8 mouse cellular contexts compared by ENCODE assay signal in the genomic region with DNA sequence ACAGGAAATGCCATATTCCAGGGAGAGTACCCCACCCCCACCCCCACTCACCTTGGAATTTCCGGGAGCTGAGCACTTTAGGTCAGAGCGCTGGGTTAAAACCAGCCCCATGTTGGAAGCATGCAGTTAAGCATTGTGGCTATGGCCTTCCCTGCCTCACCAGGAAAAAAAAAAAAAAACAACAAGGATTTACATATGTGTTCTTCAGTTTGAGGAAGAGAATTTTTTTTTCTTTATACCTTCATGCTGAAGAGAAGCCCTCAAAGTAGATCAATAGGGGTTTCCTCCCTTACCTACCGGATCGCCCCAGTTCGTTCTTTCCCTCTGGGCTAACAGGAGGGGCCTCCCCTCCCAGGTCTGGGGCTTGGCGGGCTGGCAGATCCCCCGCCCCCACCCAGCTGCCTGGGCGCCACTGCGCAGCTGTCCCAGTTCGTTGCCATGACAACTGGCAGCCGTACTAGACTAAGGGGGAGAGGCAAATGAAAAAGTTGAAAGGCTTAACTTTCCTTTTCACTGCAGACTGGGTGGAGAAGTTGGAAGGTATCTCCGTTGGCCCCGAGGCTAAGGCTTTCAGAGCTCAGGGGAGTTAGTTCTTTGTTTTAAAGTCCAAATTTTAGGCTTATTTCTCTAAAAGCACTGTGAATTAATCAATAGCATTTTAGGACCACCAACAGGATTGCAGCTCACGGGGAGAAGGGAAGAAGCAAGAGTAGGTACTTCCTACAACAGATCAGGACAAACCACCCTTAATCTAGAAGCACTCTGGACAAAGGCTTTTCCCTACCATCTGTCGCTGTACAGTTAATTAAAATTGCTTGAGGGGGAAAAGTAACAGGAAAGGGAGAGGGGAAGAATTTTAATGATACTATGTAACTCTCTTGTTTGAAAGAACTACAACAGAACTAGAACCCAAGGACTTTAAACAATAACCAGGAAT. TPM values are rescaled to one million over a fixed set of nuclear protein-coding genes. Genes with fewer than 3 reads are reported as not detected.
DNase-seq lines count a peak whose midpoint lies in the region; ATAC-seq and TF ChIP-seq lines count a peak whose summit lies in the region.

No protein-coding gene starts in this region.

- under 1% methylated on average over 15 of the region's 15 CpGs for WGBS in heart, embryonic 12.5 days
- under 1% methylated on average over 15 of the region's 15 CpGs for WGBS in kidney, embryonic 16.5 days
- 7% methylated on average over 15 of the region's 15 CpGs for WGBS in liver, adult 2 months

- H3K79me2 ChIP-seq in liver, adult 2 months (ENCODE audit: control insufficient read depth, insufficient read depth, low read length), result peaks cover 8% of the 10 kb centered on the region; the same call in 1 of the 2 replicates

- H3K27ac ChIP-seq in heart, embryonic 12.5 days (ENCODE audit: poor library complexity, severe bottlenecking), result peak overlapping the region; percentile 95
- peak overlapping the region; percentile 97 for H3K27ac ChIP-seq in kidney, embryonic 16.5 days (ENCODE audit: low read length)
- 0 out of 2 replicates have a peak overlapping the region, but pooled peaks have one; percentile 18 for H3K27ac ChIP-seq in liver, adult 2 months (replicated peaks; ENCODE audit: insufficient read depth, low read depth, low read length)

- H3K9me3 ChIP-seq in heart, embryonic 12.5 days (replicated peaks), result no peaks in the 10 kb centered on the region
- no peaks in the 10 kb centered on the region for H3K9me3 ChIP-seq in kidney, embryonic 16.5 days (ENCODE audit: low read length)

- peak; percentile 68 for ATAC-seq in erythroblast, adult 5-6 weeks (replicated peaks; ENCODE audit: low FRiP score, poor library complexity, severe bottlenecking)
- ATAC-seq in heart, embryonic 12.5 days (ENCODE audit: insufficient number of reproducible peaks, low FRiP score), result peak; percentile 92
- ATAC-seq in kidney, embryonic 16.5 days (ENCODE audit: low FRiP score, low TSS enrichment), result peak; percentile 92
- ATAC-seq in monocyte, adult 5-6 weeks (replicated peaks; ENCODE audit: insufficient number of reproducible peaks, low FRiP score, low TSS enrichment, poor library complexity, severe bottlenecking), result 0 out of 2 replicates have a peak, but pooled peaks have one; percentile 47

- peaks cover 25% of the 10 kb centered on the region for H3K4me1 ChIP-seq in heart, embryonic 12.5 days (replicated peaks)
- H3K4me1 ChIP-seq in kidney, embryonic 16.5 days (ENCODE audit: insufficient read depth, low read length), result peaks cover 23% of the 10 kb centered on the region
- H3K4me1 ChIP-seq in liver, adult 2 months (ENCODE audit: control insufficient read depth, insufficient read depth, low read length), result peaks cover 3% of the 10 kb centered on the region; the same call in 1 of the 2 replicates

- H3K4me3 ChIP-seq in heart, embryonic 12.5 days, result peak overlapping the region; percentile 48
- peak overlapping the region; percentile 47 for H3K4me3 ChIP-seq in kidney, embryonic 16.5 days (ENCODE audit: low read length)
- peak overlapping the region; percentile 46 for H3K4me3 ChIP-seq in liver, adult 2 months (ENCODE audit: insufficient read depth, low read depth, low read length)

- peaks cover 27% of the 10 kb centered on the region for H3K36me3 ChIP-seq in heart, embryonic 12.5 days
- H3K36me3 ChIP-seq in kidney, embryonic 16.5 days (ENCODE audit: insufficient read depth, low read length), result peaks cover 19% of the 10 kb centered on the region
- H3K36me3 ChIP-seq in liver, adult 2 months (ENCODE audit: control insufficient read depth, insufficient read depth, low read length), result peaks cover 13% of the 10 kb centered on the region

- peak overlapping the region; percentile 72 for H3K9ac ChIP-seq in heart, embryonic 12.5 days
- peak overlapping the region; percentile 62 for H3K9ac ChIP-seq in kidney, embryonic 16.5 days (replicated peaks; ENCODE audit: low read length)
- peak overlapping the region; percentile 23; the same call in 1 of the 2 replicates for H3K9ac ChIP-seq in liver, adult 2 months (ENCODE audit: low read depth, low read length)

- no peak for TF ChIP-seq CTCF in brain, embryonic 14.5 days (IDR thresholded peaks at IDR 0.05; ENCODE audit: borderline replicate concordance, extremely low read depth, insufficient read depth, insufficient read length)
- TF ChIP-seq CTCF in liver, adult 2 months (IDR thresholded peaks at IDR 0.05; ENCODE audit: low read depth, low read length), result no peak

- DNase-seq in A20 (ENCODE audit: low read depth, low spot score), result peak; percentile 96
- DNase-seq in brain, embryonic 14.5 days (ENCODE audit: low read depth), result peak; percentile 98
- DNase-seq in liver, adult 2 months (ENCODE audit: extremely low read depth, low read depth, low spot score), result peak; percentile 32
- peak; percentile 72 to 77 for DNase-seq in spleen, postnatal 36 days (ENCODE audit: low spot score in 2 of 2)

- H3K27me3 ChIP-seq in heart, embryonic 12.5 days (replicated peaks), result no peaks in the 10 kb centered on the region
- no peaks in the 10 kb centered on the region for H3K27me3 ChIP-seq in kidney, embryonic 16.5 days (ENCODE audit: insufficient read depth, low read length)
- no peaks in the 10 kb centered on the region for H3K27me3 ChIP-seq in liver, adult 2 months (ENCODE audit: control insufficient read depth, insufficient read depth, low read length)

- TF ChIP-seq POLR2A in brain, embryonic 14.5 days (IDR thresholded peaks at IDR 0.05; ENCODE audit: borderline replicate concordance, extremely low read depth, insufficient read depth, insufficient read length, poor library complexity, severe bottlenecking), result no peak
- no peak for TF ChIP-seq POLR2A in liver, adult 2 months (IDR thresholded peaks at IDR 0.05; ENCODE audit: extremely low read depth, insufficient read depth, low read length)

- peak overlapping the region; percentile 72 for H3K4me2 ChIP-seq in heart, embryonic 12.5 days
- peak overlapping the region; percentile 76 for H3K4me2 ChIP-seq in kidney, embryonic 16.5 days (replicated peaks; ENCODE audit: low read depth, low read length)

RNA-seq across cellular contexts. Expression of gene Cbx5, which starts 24.4 kb away (rescaled TPM):
- polyA plus RNA-seq in brain, embryonic 14.5 days (2012; rRNA removed), result 101 and 118 TPM in 2 replicates
- total RNA-seq in erythroblast, adult 5-6 weeks (2015; ENCODE audit: low replicate concordance), result 42.0 and 42.1 TPM in 2 replicates
- 49.5 and 57.4 TPM in 2 replicates for total RNA-seq in erythroblast, adult 5-6 weeks (2017; ENCODE audit: low replicate concordance)
- polyA plus RNA-seq in heart, embryonic 12.5 days (2016; fragmentation: Nextera tagmentation; extraction: Ambion mirVana), result 150 and 164 TPM in 2 replicates
- polyA plus RNA-seq in kidney, embryonic 16.5 days (2015; fragmentation: Nextera tagmentation; extraction: Ambion mirVana), result 109 and 120 TPM in 2 replicates
- total RNA-seq in liver, adult 2 months (2014; rRNA removed), result 14.1 and 14.9 TPM in 2 replicates
- 4.2 and 5.2 TPM in 2 replicates for polyA plus RNA-seq in liver, adult 2 months (2012; rRNA removed)
- 13.2 to 43.8 TPM (median 33.9 TPM) in 3 replicates for total RNA-seq in monocyte, adult 5-6 weeks (2017)

RNA-seq across cellular contexts. Expression of gene Hnrnpa1, which starts 25.0 kb away (rescaled TPM):
- 976 and 1,085 TPM in 2 replicates for polyA plus RNA-seq in brain, embryonic 14.5 days (2012; rRNA removed)
- 130 and 135 TPM in 2 replicates for total RNA-seq in erythroblast, adult 5-6 weeks (2015; ENCODE audit: low replicate concordance)
- total RNA-seq in erythroblast, adult 5-6 weeks (2017; ENCODE audit: low replicate concordance), result 189 and 286 TPM in 2 replicates
- 554 and 557 TPM in 2 replicates for polyA plus RNA-seq in heart, embryonic 12.5 days (2016; fragmentation: Nextera tagmentation; extraction: Ambion mirVana)
- 831 and 924 TPM in 2 replicates for polyA plus RNA-seq in kidney, embryonic 16.5 days (2015; fragmentation: Nextera tagmentation; extraction: Ambion mirVana)
- total RNA-seq in liver, adult 2 months (2014; rRNA removed), result 58.2 and 58.9 TPM in 2 replicates
- polyA plus RNA-seq in liver, adult 2 months (2012; rRNA removed), result 16.3 and 17.7 TPM in 2 replicates
- 482 to 520 TPM (median 483 TPM) in 3 replicates for total RNA-seq in monocyte, adult 5-6 weeks (2017)

RNA-seq across cellular contexts. Expression of gene Nfe2, which starts 43.0 kb away (rescaled TPM):
- polyA plus RNA-seq in brain, embryonic 14.5 days (2012; rRNA removed), result 0.53 and 1.2 TPM in 2 replicates
- 449 and 473 TPM in 2 replicates for total RNA-seq in erythroblast, adult 5-6 weeks (2015; ENCODE audit: low replicate concordance)
- 629 and 671 TPM in 2 replicates for total RNA-seq in erythroblast, adult 5-6 weeks (2017; ENCODE audit: low replicate concordance)
- 12.1 and 12.4 TPM in 2 replicates for polyA plus RNA-seq in heart, embryonic 12.5 days (2016; fragmentation: Nextera tagmentation; extraction: Ambion mirVana)
- polyA plus RNA-seq in kidney, embryonic 16.5 days (2015; fragmentation: Nextera tagmentation; extraction: Ambion mirVana), result 3.8 and 4.2 TPM in 2 replicates
- total RNA-seq in liver, adult 2 months (2014; rRNA removed), result 0.40 and 0.74 TPM in 2 replicates
- polyA plus RNA-seq in liver, adult 2 months (2012; rRNA removed), result 2.3 and 4.9 TPM in 2 replicates
- total RNA-seq in monocyte, adult 5-6 weeks (2017), result 85.2 to 136 TPM (median 112 TPM) in 3 replicates

RNA-seq across cellular contexts. Expression of gene Smug1, which starts 48.3 kb away (rescaled TPM):
- polyA plus RNA-seq in brain, embryonic 14.5 days (2012; rRNA removed), result 30.5 and 31.6 TPM in 2 replicates
- total RNA-seq in erythroblast, adult 5-6 weeks (2015; ENCODE audit: low replicate concordance), result 1.5 TPM in 1 of 2 replicates, not detected in the other
- total RNA-seq in erythroblast, adult 5-6 weeks (2017; ENCODE audit: low replicate concordance), result 0.70 and 1.0 TPM in 2 replicates
- 17.1 and 17.4 TPM in 2 replicates for polyA plus RNA-seq in heart, embryonic 12.5 days (2016; fragmentation: Nextera tagmentation; extraction: Ambion mirVana)
- polyA plus RNA-seq in kidney, embryonic 16.5 days (2015; fragmentation: Nextera tagmentation; extraction: Ambion mirVana), result 19.8 and 20.5 TPM in 2 replicates
- total RNA-seq in liver, adult 2 months (2014; rRNA removed), result 6.8 and 8.1 TPM in 2 replicates
- polyA plus RNA-seq in liver, adult 2 months (2012; rRNA removed), result 9.9 and 11.1 TPM in 2 replicates
- 3.2 to 7.1 TPM (median 5.3 TPM) in 3 replicates for total RNA-seq in monocyte, adult 5-6 weeks (2017)

RNA-seq across cellular contexts. Expression of gene Copz1, which starts 57.3 kb away (rescaled TPM):
- polyA plus RNA-seq in brain, embryonic 14.5 days (2012; rRNA removed), result 165 and 192 TPM in 2 replicates
- total RNA-seq in erythroblast, adult 5-6 weeks (2015; ENCODE audit: low replicate concordance), result 123 and 131 TPM in 2 replicates
- 54.0 and 56.5 TPM in 2 replicates for total RNA-seq in erythroblast, adult 5-6 weeks (2017; ENCODE audit: low replicate concordance)
- 166 TPM in 2 replicates for polyA plus RNA-seq in heart, embryonic 12.5 days (2016; fragmentation: Nextera tagmentation; extraction: Ambion mirVana)
- polyA plus RNA-seq in kidney, embryonic 16.5 days (2015; fragmentation: Nextera tagmentation; extraction: Ambion mirVana), result 324 and 333 TPM in 2 replicates
- 55.9 and 73.0 TPM in 2 replicates for total RNA-seq in liver, adult 2 months (2014; rRNA removed)
- 131 and 142 TPM in 2 replicates for polyA plus RNA-seq in liver, adult 2 months (2012; rRNA removed)
- 47.5 to 52.5 TPM (median 50.3 TPM) in 3 replicates for total RNA-seq in monocyte, adult 5-6 weeks (2017)

Comparison
In these comparisons a context has a peak if more than half of its experiments do, and no peak if none do; other contexts are left out.
1. Peak in every context shown above with its lines: DNase-seq, ATAC-seq, H3K4me3 ChIP-seq and H3K27ac ChIP-seq.
2. DNase-seq: peak in every context shown above with its lines; median percentile 98 in brain, embryonic 14.5 days; 96 in A20; 74 in spleen, postnatal 36 days; 32 in liver, adult 2 months.
3. H3K27ac ChIP-seq: peak in every context shown above with its lines; median percentile 97 in kidney, embryonic 16.5 days; 95 in heart, embryonic 12.5 days; 18 in liver, adult 2 months.
4. RNA of gene Cbx5, which starts 24.4 kb away (polyA plus RNA-seq): 150 to 164 TPM in heart, embryonic 12.5 days, 101 to 118 TPM in brain, embryonic 14.5 days and 109 to 120 TPM in kidney, embryonic 16.5 days; 4.2 to 5.2 TPM in liver, adult 2 months; every median in the first group is over 10 times any median in the second.
5. RNA of gene Hnrnpa1, which starts 25.0 kb away (polyA plus RNA-seq): 976 to 1,085 TPM in brain, embryonic 14.5 days, 831 to 924 TPM in kidney, embryonic 16.5 days and 554 to 557 TPM in heart, embryonic 12.5 days; 16.3 to 17.7 TPM in liver, adult 2 months; every median in the first group is over 10 times any median in the second.